Mouse (Mus musculus): Measurements from ENCODE around the gene Psmd3. TPM values are rescaled to one million over a fixed set of nuclear protein-coding genes. Genes with fewer than 3 reads are reported as not detected.
"Not testable (repeated sequence)": the region's sequence is repeated elsewhere in the genome, so short reads cannot be mapped to it uniquely, and the experiment has no call there.

The Psmd3 gene
- total RNA-seq (2014; fragmentation: Nextera tagmentation) (77.3 and 81.3 TPM in 2 replicates), total RNA-seq (2017) (67.4 and 90.0 TPM in 2 replicates)

DNA sequence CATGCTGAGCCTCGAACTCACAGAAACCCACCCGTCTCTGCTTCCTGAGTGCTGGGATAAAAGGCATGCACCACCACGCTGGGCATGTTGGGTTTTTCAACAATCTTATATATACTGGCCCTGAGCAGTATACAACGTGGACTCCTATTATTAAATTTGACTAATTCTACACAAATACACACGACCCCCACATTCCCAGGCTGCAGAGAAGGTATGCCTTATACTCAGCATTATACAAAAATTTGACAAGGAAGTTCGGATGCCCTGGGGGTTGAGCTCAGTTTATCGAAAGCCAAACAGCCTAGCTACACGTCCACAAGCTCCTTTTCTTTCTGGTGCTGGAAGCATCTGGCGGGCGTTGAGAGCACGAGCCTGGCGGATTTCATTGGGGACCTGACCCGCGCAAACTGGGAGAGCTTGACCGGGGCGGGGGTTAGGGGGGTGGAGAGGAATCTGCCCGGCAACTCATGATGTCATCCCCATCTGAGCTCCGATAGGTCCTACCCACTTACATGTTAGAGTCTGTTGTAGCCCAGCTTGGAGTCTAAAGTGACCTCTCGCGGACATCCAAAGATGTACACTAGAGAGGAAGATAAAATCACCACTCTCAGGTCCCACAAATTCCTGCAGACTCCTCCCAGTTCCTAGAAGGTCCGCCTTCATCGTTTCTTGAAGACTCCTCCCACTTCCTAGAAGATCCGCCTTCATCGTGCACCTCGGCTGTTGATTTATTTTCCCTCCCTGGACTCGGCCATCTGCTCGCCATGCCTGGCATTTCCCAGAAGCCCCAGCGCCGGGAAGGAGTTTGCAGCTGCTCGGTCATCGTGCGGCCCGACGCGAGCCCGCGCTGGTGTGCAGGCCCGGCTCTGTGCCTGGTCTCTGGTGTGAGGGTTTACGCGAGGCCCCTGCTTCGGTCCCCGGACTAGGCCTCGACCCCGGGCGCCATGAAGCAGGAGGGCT is at the start of gene Psmd3:
Gene Psmd3 (plus strand): TSS at position 769 of the 960 bp plus-strand sequence.
- ATAC-seq (replicated peaks; ENCODE audit: poor library complexity, severe bottlenecking): peak; percentile 94

DNA sequence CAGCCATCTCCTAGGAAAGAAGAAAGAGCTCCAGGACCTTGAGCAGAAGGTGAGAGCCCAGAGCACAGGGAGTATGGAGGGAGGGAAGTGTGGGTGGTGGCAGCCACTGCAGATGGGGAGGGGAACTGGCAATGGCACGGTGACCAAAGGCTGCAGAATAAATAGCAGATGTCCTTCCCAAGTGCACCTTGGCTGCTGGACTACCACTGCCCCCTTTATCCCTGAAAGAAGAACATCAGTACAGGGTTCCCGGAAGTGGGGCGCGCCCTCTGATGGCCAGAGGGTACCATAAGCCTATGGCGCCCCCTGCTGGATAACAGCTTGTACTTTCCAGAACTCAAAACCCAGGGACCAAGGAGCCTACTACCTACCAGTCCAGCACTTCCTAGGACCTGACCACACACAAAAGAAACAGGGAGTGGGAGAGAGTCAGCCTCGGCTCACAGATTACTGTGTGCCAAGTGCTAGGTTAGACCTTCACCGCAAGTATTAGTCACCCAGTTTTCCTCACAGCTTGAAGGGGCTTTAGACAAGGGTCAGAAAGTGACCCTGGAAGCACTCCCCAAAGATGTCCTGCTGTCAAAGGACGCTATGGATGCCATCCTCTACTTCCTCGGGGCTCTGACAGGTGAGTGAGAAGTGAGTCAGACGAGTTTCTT is 46.9 kb upstream of the Psmd3 start:
- ATAC-seq (replicated peaks; ENCODE audit: poor library complexity, severe bottlenecking): peak; percentile 96

DNA sequence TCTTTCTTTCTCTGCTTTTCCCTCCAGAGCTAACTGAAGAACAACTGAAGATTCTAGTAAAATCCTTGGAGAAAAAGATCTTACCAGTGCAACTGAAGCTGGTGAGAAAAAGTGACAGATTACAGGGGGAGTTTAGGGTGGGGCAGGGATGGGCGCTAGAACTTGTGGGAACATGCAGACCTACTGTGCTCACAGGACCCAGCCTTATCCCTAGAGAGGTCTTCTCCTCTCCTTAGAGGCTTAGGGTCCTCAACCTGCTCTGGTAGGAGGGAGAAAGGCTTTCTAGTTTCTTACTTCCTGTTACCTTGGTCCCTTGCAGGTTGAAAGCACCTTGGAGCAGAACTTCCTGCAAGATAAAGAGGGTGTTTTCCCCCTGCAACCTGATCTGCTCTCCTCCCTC is 44.9 kb upstream of the Psmd3 start:
- ATAC-seq (replicated peaks; ENCODE audit: poor library complexity, severe bottlenecking): no peak

DNA sequence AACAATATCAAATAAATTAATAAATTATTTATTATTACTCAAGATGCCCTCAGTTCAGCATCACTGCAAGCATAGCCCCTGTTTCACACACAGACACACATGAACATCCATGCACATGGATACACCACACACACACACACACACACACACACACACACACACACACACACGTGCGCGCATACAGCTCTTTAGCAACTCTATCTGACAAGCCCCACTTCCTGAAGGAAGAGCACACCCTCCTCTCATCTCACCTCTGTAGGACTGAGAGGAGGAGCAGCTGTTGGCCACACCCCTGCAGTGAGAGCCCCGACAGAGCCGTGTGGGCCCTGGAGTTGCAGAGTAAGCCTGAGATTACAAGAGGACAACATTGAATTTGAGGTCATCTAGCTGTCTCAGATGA is 42.3 kb upstream of the Psmd3 start:
- ATAC-seq (replicated peaks; ENCODE audit: poor library complexity, severe bottlenecking): no peak

DNA sequence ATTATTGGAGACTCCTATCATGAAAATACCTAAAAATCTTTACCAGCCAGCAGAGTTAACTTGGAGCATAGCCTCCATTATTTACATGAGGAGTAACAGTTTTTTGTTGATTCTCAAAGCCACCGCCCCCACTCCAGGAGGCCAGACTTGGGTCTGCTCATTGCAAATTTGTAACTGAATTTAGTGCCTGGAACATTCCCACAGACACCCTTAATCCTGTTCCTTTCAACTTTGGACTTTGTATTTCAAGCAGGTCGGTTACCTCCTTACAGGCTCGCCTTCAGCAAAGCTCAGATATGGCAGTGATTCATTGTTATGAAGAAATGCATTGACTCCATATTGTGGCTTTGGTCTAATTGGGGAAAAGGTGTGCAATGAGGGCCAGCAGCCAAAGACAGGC is 37.6 kb upstream of the Psmd3 start:
- no peak for ATAC-seq (replicated peaks; ENCODE audit: poor library complexity, severe bottlenecking)

DNA sequence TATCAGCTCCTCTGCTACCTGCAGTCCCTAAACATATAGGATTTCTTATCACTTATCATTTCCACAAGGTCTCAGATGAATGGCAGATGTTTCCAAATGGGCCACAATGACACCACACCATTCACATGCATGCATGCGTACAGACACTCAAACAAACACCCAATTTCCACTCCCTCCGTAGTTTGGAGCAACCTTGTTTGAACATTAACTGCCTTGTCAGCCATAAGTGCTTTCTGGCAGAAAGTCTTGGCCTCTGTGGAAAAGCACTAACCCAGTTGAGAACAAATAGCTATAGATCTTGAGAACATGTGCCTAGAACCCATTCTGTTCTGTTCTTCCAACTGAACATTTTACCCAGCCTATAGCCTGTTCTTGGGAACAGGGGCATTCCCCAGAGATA is 36.4 kb upstream of the Psmd3 start:
- ATAC-seq (replicated peaks; ENCODE audit: poor library complexity, severe bottlenecking): no peak

DNA sequence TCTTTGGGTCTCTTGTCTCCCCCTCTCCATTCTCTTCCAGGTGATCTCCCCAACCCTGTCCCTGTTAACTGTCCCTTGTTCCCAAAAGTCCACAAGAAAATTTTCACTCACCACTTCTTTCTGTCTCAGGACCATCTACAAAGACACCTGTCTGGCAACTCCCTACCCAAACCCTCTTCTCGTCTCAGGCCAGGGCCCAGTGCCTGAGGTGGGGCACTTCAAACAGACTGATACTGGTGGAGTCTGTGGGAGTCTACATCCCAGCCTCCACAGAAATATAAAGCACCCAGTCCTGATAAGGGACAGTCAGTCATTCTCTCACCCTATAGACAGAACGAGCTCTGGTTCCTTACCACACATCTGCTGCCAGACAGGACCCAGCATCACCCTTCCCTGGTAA is 35.9 kb upstream of the Psmd3 start, which contains the start of gene Gsdma2:
Gene Gsdma2 (plus strand): TSS at position 301 of the 400 bp plus-strand sequence.
- no peak for ATAC-seq (replicated peaks; ENCODE audit: poor library complexity, severe bottlenecking)

DNA sequence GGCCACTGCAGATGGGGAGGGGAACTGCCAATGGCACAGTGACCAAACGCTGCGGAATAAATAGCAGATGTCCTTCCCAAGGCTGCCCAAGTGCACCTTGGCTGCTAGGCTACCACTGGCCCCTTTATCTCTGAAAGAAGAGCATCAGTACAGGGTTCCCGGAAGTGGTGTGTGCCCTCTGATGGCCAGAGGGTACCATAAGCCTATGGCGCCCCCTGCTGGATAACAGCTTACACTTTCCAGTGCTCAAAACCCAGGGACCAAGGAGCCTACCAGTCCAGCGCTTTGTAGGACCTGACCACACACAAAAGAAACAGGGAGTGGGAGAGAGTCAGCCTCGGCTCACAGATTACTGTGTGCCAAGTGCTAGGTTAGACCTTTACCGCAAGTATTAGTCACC is 27.3 kb upstream of the Psmd3 start:
- peak; percentile 93 for ATAC-seq (replicated peaks; ENCODE audit: poor library complexity, severe bottlenecking)

DNA sequence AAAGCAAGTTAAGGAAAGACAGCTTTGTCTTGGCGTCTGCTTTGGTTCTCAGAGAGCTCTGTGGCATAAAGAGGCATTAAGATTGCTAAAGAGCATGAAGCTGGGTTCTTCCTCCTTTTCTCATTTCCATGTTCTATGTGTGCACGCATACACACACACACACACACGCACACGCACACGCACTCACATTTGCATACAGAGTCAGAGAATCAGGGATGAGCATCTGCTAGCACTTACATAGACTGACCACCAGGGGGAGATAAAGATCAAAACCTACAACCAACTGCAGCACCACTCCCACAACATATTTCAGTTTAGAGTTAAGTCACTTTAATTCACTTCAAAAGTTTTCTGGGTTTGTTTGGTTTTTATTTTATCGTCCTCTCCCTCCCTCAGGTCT is 21.8 kb upstream of the Psmd3 start:
- peak; percentile 98 for ATAC-seq (replicated peaks; ENCODE audit: poor library complexity, severe bottlenecking)

DNA sequence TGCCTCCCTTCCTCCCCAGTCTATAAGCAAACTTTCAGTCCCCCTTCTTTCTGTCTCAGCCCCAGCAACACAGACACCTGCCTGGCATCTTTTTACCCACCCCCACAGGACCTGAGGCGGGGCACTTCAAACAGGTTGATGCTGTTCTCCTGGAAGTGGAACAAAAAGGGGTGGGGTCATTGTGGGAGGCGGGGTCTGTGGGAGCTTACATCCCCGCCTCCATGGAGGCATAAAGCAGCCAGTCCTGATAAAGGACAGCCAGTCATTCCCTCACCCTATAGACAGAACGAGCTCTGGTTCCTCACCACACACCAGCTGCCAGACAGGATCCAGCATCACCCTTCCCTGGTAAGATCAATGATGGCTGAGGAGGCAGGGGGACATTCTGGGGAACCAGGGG is 18.3 kb upstream of the Psmd3 start, which contains the start of gene Gsdma:
Gene Gsdma (plus strand): TSS at position 261 of the 400 bp plus-strand sequence.
- no peak for ATAC-seq (replicated peaks; ENCODE audit: poor library complexity, severe bottlenecking)

DNA sequence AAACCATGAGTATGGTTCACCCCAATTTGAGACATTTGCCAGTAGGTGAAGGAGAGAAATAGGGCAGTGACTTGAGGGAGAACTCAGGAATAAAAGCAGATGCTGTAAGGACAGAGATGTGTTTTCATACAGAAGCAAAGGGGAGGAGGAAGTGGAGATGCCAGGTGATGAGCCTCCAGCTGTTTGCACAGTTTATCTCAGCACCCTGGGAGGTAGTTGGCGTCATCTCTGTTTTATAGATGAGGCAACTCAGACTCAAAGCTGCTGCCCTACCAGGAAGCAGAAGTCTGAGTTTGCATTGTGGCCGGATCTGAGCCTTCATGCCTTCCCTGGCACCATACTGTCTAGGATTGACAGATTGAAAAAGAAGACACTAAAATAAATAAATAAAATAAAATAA is 13.4 kb upstream of the Psmd3 start:
- ATAC-seq (replicated peaks; ENCODE audit: poor library complexity, severe bottlenecking): no peak

DNA sequence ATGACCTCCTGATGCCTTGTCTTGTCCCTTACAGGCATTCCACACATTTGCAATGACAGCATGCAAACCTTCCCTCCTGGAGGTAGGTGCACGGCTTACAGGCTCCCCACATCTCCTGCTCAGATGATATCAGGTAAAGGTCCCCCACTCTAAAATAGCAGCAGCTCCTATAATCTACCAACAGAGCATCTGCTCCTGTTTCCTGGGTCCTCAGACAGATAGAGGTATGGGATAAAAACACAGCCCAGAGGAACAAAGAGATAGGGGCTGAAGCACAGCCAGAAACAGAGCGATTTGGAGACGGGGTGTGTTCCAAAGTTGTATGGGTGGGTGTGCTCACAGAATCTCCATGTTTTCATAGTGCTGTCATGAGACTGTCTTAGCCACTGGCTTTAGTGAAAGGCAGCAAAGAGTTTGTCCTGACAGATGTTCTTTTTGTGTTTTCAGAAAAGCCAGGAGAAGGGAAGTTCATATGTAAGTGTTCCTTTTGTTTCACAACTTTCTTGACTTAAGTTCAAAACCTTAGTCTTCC is 11.0 kb upstream of the Psmd3 start:
- ATAC-seq (replicated peaks; ENCODE audit: poor library complexity, severe bottlenecking): no peak

DNA sequence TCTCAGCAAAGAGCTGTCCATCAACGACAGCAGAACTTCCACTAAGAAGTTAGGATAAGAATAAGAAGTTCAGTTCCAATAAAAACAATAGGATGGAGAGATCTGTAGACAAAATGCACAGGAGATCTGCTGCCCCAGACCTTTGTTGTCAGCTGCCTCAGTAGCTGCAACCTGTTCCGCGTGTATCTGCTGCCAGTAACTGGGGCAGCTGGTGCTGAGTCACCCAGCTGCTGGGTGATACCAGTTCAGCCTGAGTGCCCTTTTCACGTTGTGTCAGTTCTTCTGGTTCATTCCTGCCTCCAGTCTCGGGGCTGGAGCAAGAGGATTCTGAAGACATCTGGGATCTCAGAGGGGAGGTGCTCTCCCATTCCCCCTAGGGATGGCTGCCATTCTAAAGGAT is 10.5 kb upstream of the Psmd3 start:
- ATAC-seq (replicated peaks; ENCODE audit: poor library complexity, severe bottlenecking): no peak

DNA sequence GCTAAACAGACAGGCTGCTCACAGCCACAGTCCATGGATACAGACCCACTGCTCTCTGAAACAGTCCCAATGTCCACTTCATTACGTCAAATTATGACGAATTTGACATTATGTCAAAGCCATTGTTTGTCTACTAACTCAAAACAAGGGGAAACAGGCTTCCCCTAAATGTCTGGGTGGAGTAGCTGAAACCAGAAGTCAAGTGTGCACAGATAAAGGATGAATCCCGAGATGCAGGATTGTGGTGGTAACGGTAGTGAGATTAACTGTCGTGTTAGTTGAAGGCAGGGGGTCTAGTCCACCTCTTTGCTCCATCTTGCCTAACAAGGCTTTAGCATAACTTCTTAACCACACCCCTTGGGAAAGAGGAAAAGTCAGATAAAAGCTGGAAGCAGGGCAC is 9.9 kb upstream of the Psmd3 start:
- ATAC-seq (replicated peaks; ENCODE audit: poor library complexity, severe bottlenecking): no peak

DNA sequence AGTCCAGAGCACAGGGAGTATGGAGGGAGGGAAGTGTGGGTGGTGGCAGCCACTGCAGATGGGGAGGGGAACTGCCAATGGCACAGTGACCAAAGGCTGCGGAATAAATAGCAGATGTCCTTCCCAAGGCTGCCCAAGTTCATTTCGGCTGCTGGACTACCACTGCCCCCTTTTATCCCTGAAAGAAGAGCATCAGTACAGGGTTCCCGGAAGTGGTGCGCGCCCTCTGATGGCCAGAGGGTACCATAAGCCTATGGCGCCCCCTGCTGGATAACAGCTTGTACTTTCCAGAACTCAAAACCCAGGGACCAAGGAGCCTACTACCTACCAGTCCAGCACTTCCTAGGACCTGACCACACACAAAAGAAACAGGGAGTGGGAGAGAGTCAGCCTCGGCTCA is 9.2 kb upstream of the Psmd3 start:
- ATAC-seq (replicated peaks; ENCODE audit: poor library complexity, severe bottlenecking): peak; percentile 88

DNA sequence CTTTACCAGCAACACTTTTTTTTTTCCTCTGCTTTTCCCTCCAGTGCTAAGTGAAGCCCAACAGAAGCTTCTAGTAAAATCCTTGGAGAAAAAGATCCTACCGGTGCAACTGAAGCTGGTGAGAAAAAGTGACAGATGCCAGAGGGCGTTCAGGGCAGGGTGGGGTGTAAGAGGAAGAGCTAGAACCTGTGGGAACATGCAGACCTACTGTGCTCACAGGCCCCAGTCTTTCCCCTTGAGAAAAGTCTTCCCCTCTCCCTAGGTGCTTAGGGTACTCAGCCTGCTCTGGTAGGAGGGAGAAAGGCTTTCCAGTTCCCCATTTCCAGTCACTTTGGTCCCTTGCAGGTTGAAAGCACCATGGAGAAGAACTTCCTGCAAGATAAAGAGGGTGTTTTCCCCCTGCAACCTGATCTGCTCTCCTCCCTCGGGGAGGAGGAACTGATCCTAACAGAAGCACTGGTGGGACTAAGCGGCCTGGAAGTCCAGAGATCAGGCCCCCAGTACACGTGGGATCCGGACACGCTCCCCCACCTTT is 6.5 kb upstream of the Psmd3 start:
- ATAC-seq (replicated peaks; ENCODE audit: poor library complexity, severe bottlenecking): no peak

DNA sequence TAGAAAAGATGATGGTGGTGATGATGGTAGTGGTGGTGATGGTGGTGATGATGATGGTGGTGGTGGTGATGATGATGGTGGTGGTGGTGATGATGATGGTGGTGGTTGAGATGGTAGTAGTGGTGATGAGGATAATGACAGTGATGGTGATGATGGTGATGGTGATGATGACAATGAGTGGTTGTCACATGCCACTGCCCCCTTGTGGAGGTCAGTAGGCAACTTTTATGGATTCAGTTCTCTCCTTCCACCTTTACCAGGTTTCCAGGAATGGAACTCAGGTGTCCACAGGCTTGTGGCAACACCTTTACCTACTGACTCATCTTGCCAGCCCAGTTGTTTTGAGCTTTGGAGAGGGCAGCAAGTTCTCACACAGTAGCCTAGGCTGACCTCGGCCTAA is 2.3 kb upstream of the Psmd3 start:
- ATAC-seq (replicated peaks; ENCODE audit: poor library complexity, severe bottlenecking): no peak

DNA sequence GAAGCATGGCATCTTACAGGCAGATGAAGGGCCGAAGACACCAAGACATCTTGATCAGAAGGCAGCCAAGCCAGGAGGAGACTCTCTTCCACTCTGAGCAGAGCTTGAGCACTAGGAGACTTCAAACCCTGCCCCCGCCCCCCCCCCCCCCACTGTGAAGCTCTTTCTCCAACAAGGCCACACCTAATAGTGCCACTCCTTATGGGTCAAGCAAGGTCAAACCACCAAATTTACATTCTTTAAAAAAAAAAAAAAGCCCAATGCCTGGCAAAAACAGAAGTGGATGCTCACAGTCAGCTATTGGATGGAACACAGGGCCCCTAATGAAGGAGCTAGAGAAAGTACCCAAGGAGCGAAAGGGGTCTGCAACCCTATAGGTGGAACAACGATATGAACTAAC is 1.8 kb upstream of the Psmd3 start:
- ATAC-seq (replicated peaks; ENCODE audit: poor library complexity, severe bottlenecking): not testable (repeated sequence)

DNA sequence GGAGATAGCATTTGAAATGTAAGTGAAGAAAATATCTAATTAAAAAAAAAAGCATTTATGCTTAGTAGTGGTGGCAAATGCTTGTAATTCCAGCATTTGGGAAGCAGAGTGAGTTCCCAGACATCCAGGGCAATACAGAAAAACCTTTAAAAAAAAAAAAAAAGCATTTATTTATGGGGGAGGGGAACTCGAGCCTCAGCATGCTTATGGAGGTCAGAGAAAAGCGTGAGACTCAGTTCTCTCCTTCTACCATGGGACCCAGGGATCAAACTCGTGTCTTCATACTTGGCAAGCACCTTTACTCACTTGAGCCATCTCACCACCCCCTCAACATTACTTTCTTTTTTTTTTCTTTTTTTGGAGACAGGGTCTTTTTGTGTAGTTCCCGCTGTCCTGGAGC is 1.2 kb upstream of the Psmd3 start:
- ATAC-seq (replicated peaks; ENCODE audit: poor library complexity, severe bottlenecking): no peak

DNA sequence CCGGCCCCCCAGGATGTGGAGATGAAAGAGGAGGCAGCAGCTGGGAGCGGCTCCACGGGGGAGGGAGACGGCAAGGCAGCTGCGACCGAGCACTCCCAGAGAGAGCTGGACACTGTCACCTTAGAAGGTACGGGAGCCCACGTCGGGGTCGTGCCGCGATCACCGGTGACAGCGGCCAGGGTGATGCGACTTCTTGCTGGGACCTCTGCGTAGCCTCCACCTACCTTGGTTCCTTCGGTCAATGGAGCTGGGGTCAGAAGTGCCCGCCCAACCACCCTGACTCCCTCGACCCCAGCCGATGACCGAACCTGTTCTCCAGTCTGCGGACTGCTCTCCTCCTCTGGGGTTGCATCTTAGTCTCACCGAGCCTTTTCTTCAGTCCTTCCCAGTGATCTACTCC is 457 bp downstream of the Psmd3 start:
- ATAC-seq (replicated peaks; ENCODE audit: poor library complexity, severe bottlenecking): no peak

DNA sequence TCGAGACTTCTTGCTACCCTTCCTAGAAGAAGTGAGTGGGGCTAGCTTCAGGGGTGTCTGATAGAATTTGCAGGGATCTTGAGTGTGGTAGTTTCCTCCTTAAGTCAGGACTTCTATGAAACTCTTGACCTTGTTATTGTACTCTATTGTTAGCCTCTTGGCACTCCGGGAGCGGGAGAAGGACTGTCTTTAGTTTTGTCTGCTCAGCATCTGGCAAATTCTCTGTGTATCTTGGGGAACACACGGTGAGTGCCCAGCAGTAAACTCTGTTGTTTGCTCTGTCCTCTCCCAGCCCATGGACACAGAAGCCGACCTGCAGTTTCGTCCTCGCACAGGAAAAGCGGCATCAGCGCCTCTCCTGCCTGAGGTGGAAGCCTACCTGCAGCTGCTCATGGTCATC is 3.3 kb downstream of the Psmd3 start:
- ATAC-seq (replicated peaks; ENCODE audit: poor library complexity, severe bottlenecking): no peak
